Mouse (Mus musculus) intestine, embryonic 16.5 days (tissue): Measurements from ENCODE around the gene Prrg2. TPM values are rescaled to one million over a fixed set of nuclear protein-coding genes. Genes with fewer than 3 reads are reported as not detected.

Experiments
- ATAC-seq: fragments of 200-750 bp; cut with Nextera tagmentation; 2 replicates; pipeline ENCODE4 v1.8.0; 2017; ENCODE audit warnings: moderate TSS enrichment, moderate library complexity
- H3K27ac ChIP-seq: fragments of 300-500 bp; sonication (generic); 2 replicates; pipeline ENCODE4 v1.5.1; 2014; ENCODE audit warnings: mild to moderate bottlenecking, low read length
- H3K27me3 ChIP-seq: fragments of 300-500 bp; sonication (generic); replicated peaks from 2 replicates; pipeline ENCODE4 v1.6.1; 2014; ENCODE audit warnings: low read length, control low read depth, mixed read lengths; ENCODE audit not compliant: control insufficient read depth, insufficient read depth
- H3K36me3 ChIP-seq: fragments of 300-500 bp; sonication (generic); 2 replicates; pipeline ENCODE4 v1.6.1; 2014; ENCODE audit warnings: low read length, control low read depth; ENCODE audit not compliant: control insufficient read depth, insufficient read depth
- H3K4me1 ChIP-seq: fragments of 300-500 bp; sonication (generic); 2 replicates; pipeline ENCODE4 v1.6.1; 2014; ENCODE audit warnings: low read length, control low read depth, mixed read lengths; ENCODE audit not compliant: control insufficient read depth, insufficient read depth
- H3K4me2 ChIP-seq: fragments of 300-500 bp; sonication (generic); 2 replicates; pipeline ENCODE4 v1.6.1; 2014; ENCODE audit warnings: low read depth, low read length, control low read depth
- H3K4me3 ChIP-seq: fragments of 300-500 bp; sonication (generic); 2 replicates; pipeline ENCODE4 v1.5.1; 2014; ENCODE audit warnings: mild to moderate bottlenecking, low read length
- H3K9ac ChIP-seq: fragments of 300-500 bp; sonication (generic); 2 replicates; pipeline ENCODE4 v1.6.1; 2014; ENCODE audit warnings: low read depth, low read length
- H3K9me3 ChIP-seq: fragments of 300-500 bp; sonication (generic); 2 replicates; pipeline ENCODE4 v1.6.1; 2016; ENCODE audit warnings: low read length, control low read depth; ENCODE audit not compliant: control insufficient read depth
- WGBS: fragments of 180-500 bp; shearing (Covaris S2); extraction: QIAGEN DNeasy Blood & Tissue Kit; methylation state at CpG from one replicate; pipeline ENCODE4 v1.1.7; 2014; 5-methylcytosine and 5-hydroxymethylcytosine counted together
- polyA plus RNA-seq: library from polyadenylated mRNA; unstranded; fragments of >200 nt; fragmentation: Nextera tagmentation; extraction: Ambion mirVana; gene quantifications from 2 replicates; pipeline ENCODE4 v1.2.1, GENCODE M21; 2015

The Prrg2 gene
- polyA plus RNA-seq, 1 experiment from 2014 or later = 38.3 TPM

DNA sequence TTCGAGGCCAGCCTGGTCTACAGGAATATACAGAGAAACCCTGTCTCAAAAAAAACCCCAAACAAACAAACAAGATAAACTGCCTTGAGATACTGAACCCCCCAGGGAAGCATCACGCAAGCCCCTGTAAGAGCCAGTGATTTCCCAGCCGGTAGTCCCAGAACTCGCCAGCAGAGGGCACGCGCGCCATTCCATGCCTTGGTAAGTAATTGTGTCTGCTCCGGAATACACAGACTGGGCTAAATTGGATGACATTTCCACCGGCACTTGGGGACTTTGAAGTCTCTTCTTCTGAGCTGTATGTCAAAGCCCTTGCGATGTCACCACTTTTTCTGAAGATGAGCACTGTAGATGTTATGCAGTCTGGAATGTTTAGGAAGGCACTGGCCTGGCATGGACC lies 17.4 kb upstream of the Prrg2 start:
- 1% methylated on average over 10 of the region's 10 CpGs for WGBS
- H3K4me3 ChIP-seq = no peak overlapping the region
- peak; percentile 48 for ATAC-seq
- H3K9ac ChIP-seq = no peak overlapping the region
- no peak overlapping the region for H3K4me2 ChIP-seq
- H3K9me3 ChIP-seq = no peaks in the 10 kb centered on the region
- H3K27ac ChIP-seq = no peak overlapping the region
- H3K27me3 ChIP-seq = no peaks in the 10 kb centered on the region
- peaks cover 9% of the 10 kb centered on the region for H3K4me1 ChIP-seq
- peaks cover 10% of the 10 kb centered on the region for H3K36me3 ChIP-seq

- H3K36me3 ChIP-seq = peaks cover 13% of the 10 kb centered on the region
- H3K9me3 ChIP-seq = no peaks in the 10 kb centered on the region
- H3K4me3 ChIP-seq = no peak overlapping the region
- peaks cover 9% of the 10 kb centered on the region for H3K4me1 ChIP-seq
- no peak overlapping the region for H3K4me2 ChIP-seq
- no peaks in the 10 kb centered on the region for H3K27me3 ChIP-seq
- 29% methylated on average over 9 of the region's 9 CpGs for WGBS
- H3K9ac ChIP-seq = no peak overlapping the region
- peak; percentile 18 for ATAC-seq
- no peak overlapping the region for H3K27ac ChIP-seq
Observed at GRCm38 (mm10) chr7:45078513-45078912, 16.0 kb upstream of the Prrg2 start.

- 97% methylated on average over 2 of the region's 2 CpGs for WGBS
Observed at GRCm38 (mm10) chr7:45077829-45078228, 15.4 kb upstream of the Prrg2 start.

DNA sequence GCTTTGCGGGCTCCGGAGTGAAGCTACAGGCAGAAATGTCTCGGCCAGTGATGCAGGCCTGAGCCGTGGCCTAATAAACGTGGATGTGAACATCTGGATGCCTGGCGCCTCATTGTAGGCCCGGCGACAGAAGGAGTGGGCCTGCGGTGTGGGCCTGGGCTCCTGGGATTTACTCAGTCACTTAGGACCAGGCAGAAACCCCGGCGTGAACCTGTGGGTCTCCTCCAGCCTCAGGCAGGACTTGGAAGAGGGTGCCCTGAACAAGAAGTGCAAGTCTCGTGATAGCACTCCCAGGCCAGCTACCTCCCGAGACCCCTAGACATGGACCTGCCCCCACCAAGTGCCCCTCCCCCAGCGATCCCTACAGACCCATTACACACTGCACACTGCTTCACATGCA lies 14.8 kb upstream of the Prrg2 start:
- H3K9ac ChIP-seq = no peak overlapping the region
- no peak overlapping the region for H3K4me3 ChIP-seq
- H3K4me2 ChIP-seq = no peak overlapping the region
- H3K36me3 ChIP-seq = peaks cover 9% of the 10 kb centered on the region
- 90% methylated on average over 14 of the region's 14 CpGs for WGBS
- no peaks in the 10 kb centered on the region; the same call in 1 of the 2 replicates for H3K4me1 ChIP-seq
- H3K27me3 ChIP-seq = no peaks in the 10 kb centered on the region
- H3K9me3 ChIP-seq = no peaks in the 10 kb centered on the region
- no peak for ATAC-seq
- no peak overlapping the region for H3K27ac ChIP-seq

More at GRCm38 (mm10) chr7:45077829-45078228, 15.4 kb upstream of the Prrg2 start:
- Histone ChIP-seq H3K9ac (no peak overlapping the region), H3K4me3 (no peak overlapping the region), H3K9me3 (no peaks in the 10 kb centered on the region), H3K27ac (no peak overlapping the region), H3K4me1 (peaks cover 5% of the 10 kb centered on the region), H3K27me3 (no peaks in the 10 kb centered on the region), H3K4me2 (no peak overlapping the region), H3K36me3 (peaks cover 11% of the 10 kb centered on the region)
- ATAC-seq = no peak

DNA sequence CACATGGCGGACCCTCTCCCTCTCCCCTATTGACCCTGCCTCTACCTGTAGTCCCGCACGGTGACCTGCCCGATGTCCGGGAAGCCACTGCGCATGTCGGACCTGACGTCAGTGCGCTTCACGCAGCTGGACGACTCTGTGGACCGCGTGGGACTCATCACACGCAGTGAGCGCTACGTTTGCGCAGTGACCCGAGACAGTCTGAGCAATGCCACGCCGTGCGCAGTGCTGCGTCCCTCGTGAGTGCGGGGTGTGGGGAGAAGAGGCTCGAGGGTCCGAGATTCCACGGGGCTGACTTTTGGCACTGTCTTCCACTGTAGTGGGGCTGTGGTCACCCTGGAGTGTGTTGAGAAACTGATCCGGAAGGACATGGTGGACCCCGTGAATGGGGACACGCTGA lies 14.0 kb upstream of the Prrg2 start:
- Histone ChIP-seq H3K4me1 (no peaks in the 10 kb centered on the region), H3K27me3 (no peaks in the 10 kb centered on the region), H3K4me3 (no peak overlapping the region), H3K27ac (no peak overlapping the region), H3K9me3 (no peaks in the 10 kb centered on the region), H3K36me3 (peaks cover 9% of the 10 kb centered on the region), H3K9ac (no peak overlapping the region), H3K4me2 (no peak overlapping the region)
- no peak for ATAC-seq
- 88% methylated on average over 30 of the region's 30 CpGs for WGBS

GRCm38 (mm10) chr7:45075405-45075804 lies 12.9 kb upstream of the Prrg2 start:
- H3K4me3 ChIP-seq = no peak overlapping the region
- H3K4me2 ChIP-seq = no peak overlapping the region
- H3K9me3 ChIP-seq = no peaks in the 10 kb centered on the region
- 74% methylated on average over 4 of the region's 4 CpGs for WGBS
- H3K27ac ChIP-seq = no peak overlapping the region
- no peak for ATAC-seq
- H3K4me1 ChIP-seq = no peaks in the 10 kb centered on the region
- peaks cover 9% of the 10 kb centered on the region for H3K36me3 ChIP-seq
- H3K9ac ChIP-seq = no peak overlapping the region
- no peaks in the 10 kb centered on the region for H3K27me3 ChIP-seq

- Histone ChIP-seq H3K4me3 (no peak overlapping the region), H3K27ac (no peak overlapping the region), H3K36me3 (peaks cover 9% of the 10 kb centered on the region), H3K27me3 (no peaks in the 10 kb centered on the region), H3K4me2 (no peak overlapping the region), H3K4me1 (no peaks in the 10 kb centered on the region), H3K9me3 (no peaks in the 10 kb centered on the region), H3K9ac (no peak overlapping the region)
- WGBS = 89% methylated on average over 12 of the region's 12 CpGs
- no peak for ATAC-seq
Observed at GRCm38 (mm10) chr7:45073949-45074348, 11.5 kb upstream of the Prrg2 start.

DNA sequence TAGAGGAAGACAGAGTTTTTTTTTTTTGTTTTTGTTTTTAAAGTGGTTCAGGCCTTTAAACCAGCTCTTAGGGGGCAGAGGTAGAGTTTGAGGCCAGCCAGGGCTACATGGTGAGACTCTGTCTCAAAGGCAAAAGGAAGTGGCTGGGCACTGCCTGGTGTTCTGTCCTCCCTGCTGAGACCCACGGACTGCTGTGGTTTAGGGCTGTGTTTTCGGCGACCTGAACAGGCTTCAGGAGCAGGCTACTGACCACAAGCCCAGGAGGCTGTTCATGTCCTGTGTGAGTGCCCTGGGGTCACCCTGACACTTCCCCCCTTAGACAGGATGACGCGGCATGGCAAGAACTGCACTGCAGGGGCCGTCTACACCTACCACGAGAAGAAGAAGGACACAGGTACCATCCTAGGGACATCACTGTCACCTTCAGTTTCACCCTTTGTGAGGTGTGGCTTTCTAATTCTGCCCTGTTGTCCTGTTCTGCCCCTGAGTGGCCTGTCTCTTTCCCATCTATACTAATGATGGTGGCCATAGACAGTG lies 10.8 kb upstream of the Prrg2 start:
- Histone ChIP-seq H3K36me3 (peaks cover 9% of the 10 kb centered on the region), H3K4me2 (no peak overlapping the region), H3K9me3 (no peaks in the 10 kb centered on the region), H3K4me3 (no peak overlapping the region), H3K9ac (no peak overlapping the region), H3K27me3 (no peaks in the 10 kb centered on the region), H3K27ac (no peak overlapping the region), H3K4me1 (no peaks in the 10 kb centered on the region)
- ATAC-seq = no peak
- 77% methylated on average over 7 of the region's 7 CpGs for WGBS

DNA sequence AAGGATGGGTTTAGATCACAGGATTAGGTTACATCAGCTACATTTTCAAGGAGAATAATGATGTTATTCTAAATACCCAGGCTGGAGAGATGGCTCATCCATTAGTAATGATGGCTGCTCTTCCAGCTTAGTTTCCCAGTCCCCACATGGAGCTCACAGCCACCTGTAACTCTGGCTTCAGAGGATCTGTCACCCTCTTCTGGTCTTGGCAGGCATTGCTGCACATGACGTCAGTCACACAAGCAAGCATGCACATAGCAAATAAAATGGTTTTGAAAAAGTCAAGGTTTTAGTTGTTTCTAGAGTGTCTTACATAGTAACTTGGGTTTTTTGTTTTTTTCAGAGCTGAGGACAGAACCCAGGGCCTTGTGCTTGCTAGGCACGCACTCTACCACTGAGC lies 9.8 kb upstream of the Prrg2 start:
- Histone ChIP-seq H3K4me3 (no peak overlapping the region), H3K9ac (no peak overlapping the region), H3K36me3 (peaks cover 9% of the 10 kb centered on the region), H3K9me3 (no peaks in the 10 kb centered on the region), H3K4me1 (no peaks in the 10 kb centered on the region), H3K27me3 (no peaks in the 10 kb centered on the region), H3K4me2 (no peak overlapping the region), H3K27ac (no peak overlapping the region)
- 84% methylated on average over 2 of the region's 2 CpGs for WGBS
- no peak for ATAC-seq

- Histone ChIP-seq H3K9me3 (no peaks in the 10 kb centered on the region), H3K4me1 (no peaks in the 10 kb centered on the region), H3K9ac (no peak overlapping the region), H3K4me3 (no peak overlapping the region), H3K4me2 (no peak overlapping the region), H3K36me3 (peaks cover under 1% of the 10 kb centered on the region; the same call in 1 of the 2 replicates), H3K27me3 (no peaks in the 10 kb centered on the region), H3K27ac (no peak overlapping the region)
- no peak for ATAC-seq
- 79% methylated on average over 2 of the region's 2 CpGs for WGBS
Observed at GRCm38 (mm10) chr7:45069671-45070070, 7.2 kb upstream of the Prrg2 start.
